Comparison of ENCODE assay signal across 13 mouse cellular contexts in genomic region chr4:142756332-142756731, GRCm38 (mm10).
DNase-seq lines count a peak whose midpoint lies in the region; ATAC-seq and TF ChIP-seq lines count a peak whose summit lies in the region.
"Had no signal": no experiment of that assay in that cellular context is flagged by ENCODE, and none has a peak within 500 bp of the region (broad histone marks: within the 10 kb centered on the region; RNA-seq: fewer than 3 reads in every experiment).

No protein-coding gene starts in this region.

- peaks cover 73% of the 10 kb centered on the region for H3K9me3 ChIP-seq in megakaryocyte, embryonic 14.5 days
- H3K9me3 ChIP-seq in hindbrain, embryonic 11.5 days (ENCODE audit: control insufficient read depth, low read length) = no peaks in the 10 kb centered on the region
- H3K9me3 ChIP-seq: neural tube, embryonic 13.5 days had no signal

- H3K27ac ChIP-seq in small intestine, adult 2 months (ENCODE audit: insufficient read depth, low read depth, low read length) = peak overlapping the region; percentile 66; the same call in 1 of the 2 replicates
- no peak overlapping the region for H3K27ac ChIP-seq in hindbrain, embryonic 11.5 days (ENCODE audit: low read depth, low read length)
- H3K27ac ChIP-seq: neural tube, embryonic 13.5 days had no signal

- no peaks in the 10 kb centered on the region for H3K27me3 ChIP-seq in megakaryocyte, embryonic 14.5 days (replicated peaks)
- H3K27me3 ChIP-seq in small intestine, adult 2 months (ENCODE audit: control insufficient read depth, insufficient read depth, low read length) = no peaks in the 10 kb centered on the region
- H3K27me3 ChIP-seq in hindbrain, embryonic 11.5 days (ENCODE audit: control insufficient read depth, insufficient read depth, low read length) = peaks cover 13% of the 10 kb centered on the region; the same call in 1 of the 2 replicates

- H3K36me3 ChIP-seq in megakaryocyte, embryonic 14.5 days (replicated peaks; ENCODE audit: low read length) = no peaks in the 10 kb centered on the region
- H3K36me3 ChIP-seq in small intestine, adult 2 months (ENCODE audit: control insufficient read depth, insufficient read depth, low read length) = no peaks in the 10 kb centered on the region
- H3K36me3 ChIP-seq in hindbrain, embryonic 11.5 days (ENCODE audit: control insufficient read depth, insufficient read depth, low read length) = no peaks in the 10 kb centered on the region
- H3K36me3 ChIP-seq: neural tube, embryonic 13.5 days had no signal

- TF ChIP-seq POLR2A in small intestine, adult 2 months (IDR thresholded peaks at IDR 0.05; ENCODE audit: low read depth, low read length) = no peak

- intact Hi-C loops in gastrocnemius, postnatal 36 days (cut with DNase I) = no loop called here

- no peak overlapping the region for H3K9ac ChIP-seq in hindbrain, embryonic 11.5 days (ENCODE audit: low read depth, low read length)
- H3K9ac ChIP-seq: forebrain, postnatal 0 days; neural tube, embryonic 13.5 days had no signal

- no peak for TF ChIP-seq CTCF in small intestine, adult 2 months (IDR thresholded peaks at IDR 0.05; ENCODE audit: extremely low read depth, insufficient read length, insufficient replicate concordance, low read depth, low read length)

- no peaks in the 10 kb centered on the region for H3K4me1 ChIP-seq in megakaryocyte, embryonic 14.5 days
- no peaks in the 10 kb centered on the region for H3K4me1 ChIP-seq in small intestine, adult 2 months (ENCODE audit: control insufficient read depth, insufficient read depth, insufficient read length, low read length)
- no peaks in the 10 kb centered on the region for H3K4me1 ChIP-seq in hindbrain, embryonic 11.5 days (replicated peaks; ENCODE audit: control insufficient read depth, insufficient read depth, low read length)

- H3K4me2 ChIP-seq in hindbrain, embryonic 11.5 days (replicated peaks; ENCODE audit: low read depth, low read length) = no peak overlapping the region
- H3K4me2 ChIP-seq: neural tube, embryonic 13.5 days had no signal

- ATAC-seq in megakaryocyte, adult 5-6 weeks (ENCODE audit: poor library complexity, severe bottlenecking) = no peak
- ATAC-seq in hindbrain, embryonic 11.5 days (ENCODE audit: low FRiP score) = no peak
- ATAC-seq: forebrain, postnatal 0 days had no signal

- H3K4me3 ChIP-seq in megakaryocyte, embryonic 14.5 days (replicated peaks) = peak overlapping the region; percentile 71
- H3K4me3 ChIP-seq in small intestine, adult 2 months (ENCODE audit: low read depth, low read length) = no peak overlapping the region
- H3K4me3 ChIP-seq in hindbrain, embryonic 11.5 days (ENCODE audit: low read depth, low read length) = no peak overlapping the region
- H3K4me3 ChIP-seq: neural tube, embryonic 13.5 days had no signal

- DNase-seq in gastrocnemius, postnatal 36 days = peak; percentile 49 to 50
- peak; percentile 46 to 51 for DNase-seq in layer of hippocampus, postnatal 36 days
- no peak for DNase-seq in adrenal gland, postnatal 10 days
- DNase-seq in hindbrain, embryonic 11.5 days (ENCODE audit: low spot score) = no peak
- no peak for DNase-seq in adrenal gland, adult (ENCODE audit: inconsistent age in 2 of 2, low spot score in 1 of 2)
- DNase-seq: cerebellum, postnatal 25 days; forebrain, postnatal 0 days; kidney, postnatal 14 days; thymus, adult 2 months had no signal

- 71% methylated on average over 6 of the region's 6 CpGs for WGBS in small intestine, adult 2 months
- 49% methylated on average over 6 of the region's 6 CpGs for WGBS in hindbrain, embryonic 11.5 days

Comparison
In these comparisons a context has a peak if more than half of its experiments do, and no peak if none do; other contexts are left out.
1. DNase-seq: peak in gastrocnemius, postnatal 36 days (2 of 2) and layer of hippocampus, postnatal 36 days (2 of 2); none in adrenal gland, postnatal 10 days (single experiment), hindbrain, embryonic 11.5 days (single experiment) and adrenal gland, adult (0 of 2).